In genomic region chr15:3994852-3995447, GRCm38 (mm10) we compare ENCODE assay signal across 8 mouse cellular contexts. TPM values are rescaled to one million over a fixed set of nuclear protein-coding genes. Genes with fewer than 3 reads are reported as not detected.
DNase-seq lines count a peak whose midpoint lies in the region; ATAC-seq and TF ChIP-seq lines count a peak whose summit lies in the region.

No protein-coding gene starts in this region.

- H3K27ac ChIP-seq in kidney, adult 2 months (ENCODE audit: insufficient read depth, low read depth, low read length): peak overlapping the region; percentile 95
- peak overlapping the region; percentile 90 for H3K27ac ChIP-seq in hindbrain, embryonic 12.5 days
- peak overlapping the region; percentile 94 for H3K27ac ChIP-seq in midbrain, embryonic 13.5 days

- no peak for TF ChIP-seq POLR2A in kidney, adult 2 months (IDR thresholded peaks at IDR 0.05; ENCODE audit: low read depth, low read length)

- no peaks in the 10 kb centered on the region for H3K9me3 ChIP-seq in hindbrain, embryonic 12.5 days (replicated peaks)
- no peaks in the 10 kb centered on the region for H3K9me3 ChIP-seq in midbrain, embryonic 13.5 days

- H3K4me1 ChIP-seq in kidney, adult 2 months (ENCODE audit: control insufficient read depth, insufficient read depth, low read length): no peaks in the 10 kb centered on the region; the same call in 1 of the 2 replicates
- peaks cover 8% of the 10 kb centered on the region; the same call in 1 of the 2 replicates for H3K4me1 ChIP-seq in hindbrain, embryonic 12.5 days
- peaks cover 17% of the 10 kb centered on the region for H3K4me1 ChIP-seq in midbrain, embryonic 13.5 days (replicated peaks)

- ATAC-seq in hindbrain, embryonic 12.5 days (ENCODE audit: low FRiP score): no peak
- no peak for ATAC-seq in midbrain, embryonic 13.5 days

- H3K9ac ChIP-seq in hindbrain, embryonic 12.5 days: peak overlapping the region; percentile 84
- H3K9ac ChIP-seq in midbrain, embryonic 13.5 days (replicated peaks): peak overlapping the region; percentile 87

- peak overlapping the region; percentile 77 for H3K4me3 ChIP-seq in kidney, adult 2 months (ENCODE audit: insufficient read depth, low read depth, low read length)
- H3K4me3 ChIP-seq in hindbrain, embryonic 12.5 days: peak overlapping the region; percentile 72
- H3K4me3 ChIP-seq in midbrain, embryonic 13.5 days (replicated peaks): peak overlapping the region; percentile 77

- WGBS in kidney, adult 2 months: 13% methylated on average over 14 of the region's 14 CpGs
- 28% methylated on average over 14 of the region's 14 CpGs for WGBS in hindbrain, embryonic 12.5 days
- WGBS in midbrain, embryonic 13.5 days: 27% methylated on average over 14 of the region's 14 CpGs

- H3K27me3 ChIP-seq in kidney, adult 2 months (replicated peaks; ENCODE audit: control insufficient read depth, insufficient read depth, low read length): no peaks in the 10 kb centered on the region
- no peaks in the 10 kb centered on the region for H3K27me3 ChIP-seq in hindbrain, embryonic 12.5 days
- no peaks in the 10 kb centered on the region for H3K27me3 ChIP-seq in midbrain, embryonic 13.5 days

- H3K4me2 ChIP-seq in hindbrain, embryonic 12.5 days (replicated peaks): peak overlapping the region; percentile 47
- peak overlapping the region; percentile 48 for H3K4me2 ChIP-seq in midbrain, embryonic 13.5 days (replicated peaks)

- H3K36me3 ChIP-seq in kidney, adult 2 months (ENCODE audit: control insufficient read depth, insufficient read depth, low read length): peaks cover 9% of the 10 kb centered on the region
- H3K36me3 ChIP-seq in hindbrain, embryonic 12.5 days: peaks cover 16% of the 10 kb centered on the region; the same call in 1 of the 2 replicates
- H3K36me3 ChIP-seq in midbrain, embryonic 13.5 days: peaks cover 20% of the 10 kb centered on the region

- no peak for TF ChIP-seq CTCF in kidney, adult 2 months (conservative IDR thresholded peaks at IDR 0.05; ENCODE audit: insufficient read depth, insufficient read length, low read depth, low read length)

- no peak for DNase-seq in kidney, adult 2 months
- DNase-seq in kidney, adult 18-20 months: no peak
- DNase-seq in NIH3T3 (ENCODE audit: low read depth): peak; percentile 43
- DNase-seq in urinary bladder, adult 2 months (ENCODE audit: low spot score): no peak
- no peak for DNase-seq in cerebellum, postnatal 36 days
- DNase-seq in testis, postnatal 10 days (ENCODE audit: low spot score): no peak

RNA-seq across cellular contexts. Expression of gene AW549877, which starts 0.6 kb away (rescaled TPM):
- polyA plus RNA-seq in kidney, adult 2 months (2012; rRNA removed): 15.3 and 20.5 TPM in 2 replicates
- polyA plus RNA-seq in hindbrain, embryonic 12.5 days (2016; fragmentation: Nextera tagmentation; extraction: Ambion mirVana): 57.2 and 61.6 TPM in 2 replicates
- polyA plus RNA-seq in midbrain, embryonic 13.5 days (2015; fragmentation: Nextera tagmentation; extraction: Ambion mirVana): 42.1 and 47.1 TPM in 2 replicates
- polyA plus RNA-seq in urinary bladder, adult 2 months (2012; rRNA removed): 43.4 and 51.4 TPM in 2 replicates

RNA-seq across cellular contexts. Expression of gene Fbxo4, which starts 15.6 kb away (rescaled TPM):
- polyA plus RNA-seq in kidney, adult 2 months (2012; rRNA removed): 8.8 and 10.7 TPM in 2 replicates
- 9.0 and 9.8 TPM in 2 replicates for polyA plus RNA-seq in hindbrain, embryonic 12.5 days (2016; fragmentation: Nextera tagmentation; extraction: Ambion mirVana)
- 6.3 and 7.3 TPM in 2 replicates for polyA plus RNA-seq in midbrain, embryonic 13.5 days (2015; fragmentation: Nextera tagmentation; extraction: Ambion mirVana)
- 21.6 and 24.0 TPM in 2 replicates for polyA plus RNA-seq in urinary bladder, adult 2 months (2012; rRNA removed)

RNA-seq across cellular contexts. Expression of gene Oxct1, which starts 31.2 kb away (rescaled TPM):
- 401 and 425 TPM in 2 replicates for polyA plus RNA-seq in kidney, adult 2 months (2012; rRNA removed)
- polyA plus RNA-seq in hindbrain, embryonic 12.5 days (2016; fragmentation: Nextera tagmentation; extraction: Ambion mirVana): 200 and 208 TPM in 2 replicates
- 211 and 247 TPM in 2 replicates for polyA plus RNA-seq in midbrain, embryonic 13.5 days (2015; fragmentation: Nextera tagmentation; extraction: Ambion mirVana)
- 83.8 and 126 TPM in 2 replicates for polyA plus RNA-seq in urinary bladder, adult 2 months (2012; rRNA removed)
